Mouse (Mus musculus) CH12.LX (cell line): Measurements from ENCODE around the gene D130052B06Rik. TPM values are rescaled to one million over a fixed set of nuclear protein-coding genes. Genes with fewer than 3 reads are reported as not detected.

ENCODE experiments used
- DNase-seq: peaks from one replicate; pipeline ENCODE4 v3.0.0-alpha.2; 2013; ENCODE audit errors: extremely low read depth
- H3K27ac ChIP-seq: 2 replicates; pipeline ENCODE4 v1.5.1; 2012; ENCODE audit warnings: low read depth, mild to moderate bottlenecking, control low read depth, moderate library complexity; ENCODE audit not compliant: insufficient read depth
- H3K27me3 ChIP-seq: replicated peaks from 2 replicates; pipeline ENCODE3; 2012; ENCODE audit warnings: inconsistent platforms
- H3K36me3 ChIP-seq, 2 experiments: replicated peaks in 1 of 2; 2 replicates each; pipeline versions ENCODE3 to v1.6.1; 2012; ENCODE audit warnings: inconsistent platforms in 1 of 2, low read length in 1 of 2, mild to moderate bottlenecking in 1 of 2, mixed read lengths in 1 of 2, moderate library complexity in 1 of 2; ENCODE audit not compliant: control insufficient read depth in 1 of 2, insufficient read depth in 1 of 2
- H3K4me1 ChIP-seq, 2 experiments: 2 replicates each; pipeline ENCODE4 v1.6.1; 2012; ENCODE audit warnings: inconsistent platforms in 1 of 2, moderate library complexity in 1 of 2; ENCODE audit not compliant: insufficient read depth in 2 of 2, control insufficient read depth in 1 of 2
- H3K4me2 ChIP-seq: 2 replicates; pipeline ENCODE4 v1.6.1; 2012; ENCODE audit warnings: low read depth, mild to moderate bottlenecking, control low read depth; ENCODE audit not compliant: poor library complexity, insufficient read depth, severe bottlenecking
- H3K4me3 ChIP-seq, 3 experiments: fragments of 150-350 bp in 1 of 3; sonication (generic) in 1 of 3; replicated peaks in 1 of 3; 2 replicates each; pipeline versions ENCODE3 to v1.5.1; 2011 to 2012; ENCODE audit warnings: low read depth in 2 of 3, low read length in 2 of 3, mild to moderate bottlenecking in 2 of 3, moderate library complexity in 2 of 3, control low read depth in 1 of 3, improper control_type of control experiment in 1 of 3, inconsistent platforms in 1 of 3, mixed read lengths in 1 of 3; ENCODE audit not compliant: poor library complexity in 1 of 3
- H3K79me2 ChIP-seq: replicated peaks from 2 replicates; pipeline ENCODE4 v1.6.1; 2012; ENCODE audit warnings: mild to moderate bottlenecking, moderate library complexity; ENCODE audit not compliant: control insufficient read depth, poor library complexity, insufficient read depth, severe bottlenecking; ENCODE audit errors: extremely low read depth
- H3K9ac ChIP-seq: 2 replicates; pipeline ENCODE4 v1.6.1; 2012; ENCODE audit warnings: low read depth, mild to moderate bottlenecking, control low read depth, moderate library complexity; ENCODE audit not compliant: insufficient read depth
- H3K9me3 ChIP-seq: replicated peaks from 2 replicates; pipeline ENCODE3; 2012; ENCODE audit warnings: low read length, inconsistent platforms, mixed read lengths
- BHLHE40 ChIP-seq: IDR thresholded peaks from 2 replicates; pipeline ENCODE4 v1.6.1; 2011; ENCODE audit warnings: mild to moderate bottlenecking, low read depth, low read length, improper control_type of control experiment
- CHD1 ChIP-seq: IDR thresholded peaks from 2 replicates; pipeline ENCODE4 v1.6.1; 2012; ENCODE audit warnings: low read depth, low read length, improper control_type of control experiment, inconsistent platforms
- CHD2 ChIP-seq: IDR thresholded peaks from 2 replicates; pipeline ENCODE4 v1.6.1; 2011; ENCODE audit warnings: low read length, improper control_type of control experiment
- CTCF ChIP-seq, 2 experiments: IDR thresholded peaks in 1 of 2; conservative IDR thresholded peaks in 1 of 2; 2 replicates each; pipeline ENCODE4 v1.5.1; 2011 to 2012; ENCODE audit warnings: low read depth in 2 of 2, low read length in 2 of 2, improper control_type of control experiment in 1 of 2, inconsistent platforms in 1 of 2, mild to moderate bottlenecking in 1 of 2, moderate library complexity in 1 of 2
- E2F4 ChIP-seq: IDR thresholded peaks from 2 replicates; pipeline ENCODE4 v1.6.1; 2011; ENCODE audit warnings: low read depth, low read length, improper control_type of control experiment; ENCODE audit not compliant: insufficient replicate concordance
- ELF1 ChIP-seq: IDR thresholded peaks from 2 replicates; pipeline ENCODE4 v1.6.1; 2014; ENCODE audit warnings: low read depth, mild to moderate bottlenecking, inconsistent platforms, low read length, improper control_type of control experiment
- EP300 ChIP-seq: IDR thresholded peaks from 2 replicates; pipeline ENCODE4 v1.6.1; 2011; ENCODE audit warnings: low read length, improper control_type of control experiment
- ETS1 ChIP-seq: conservative IDR thresholded peaks from 2 replicates; pipeline ENCODE4 v1.6.1; 2012; ENCODE audit warnings: low read depth, mild to moderate bottlenecking, inconsistent platforms, low read length, improper control_type of control experiment, moderate library complexity
- HCFC1 ChIP-seq: IDR thresholded peaks from 2 replicates; pipeline ENCODE4 v1.6.1; 2012; ENCODE audit warnings: low read depth, mild to moderate bottlenecking, inconsistent platforms, low read length, improper control_type of control experiment
- IRF4 ChIP-seq: IDR thresholded peaks from 2 replicates; pipeline ENCODE4 v1.6.1; 2014; ENCODE audit warnings: low read depth, mild to moderate bottlenecking, inconsistent platforms, low read length, improper control_type of control experiment
- JUN ChIP-seq: IDR thresholded peaks from 2 replicates; pipeline ENCODE4 v1.6.1; 2011; ENCODE audit warnings: low read depth, mild to moderate bottlenecking, low read length, improper control_type of control experiment, moderate library complexity; ENCODE audit not compliant: insufficient read depth
- JUND ChIP-seq: conservative IDR thresholded peaks from 2 replicates; pipeline ENCODE4 v1.6.1; 2011; ENCODE audit warnings: low read depth, low read length, improper control_type of control experiment
- KAT2A ChIP-seq: IDR thresholded peaks from 2 replicates; pipeline ENCODE4 v1.6.1; 2012; ENCODE audit warnings: low read length, improper control_type of control experiment, inconsistent platforms; ENCODE audit not compliant: insufficient replicate concordance
- MAX ChIP-seq: IDR thresholded peaks from 2 replicates; pipeline ENCODE4 v1.6.1; 2011; ENCODE audit warnings: low read length, improper control_type of control experiment
- MAZ ChIP-seq: IDR thresholded peaks from 2 replicates; pipeline ENCODE4 v1.6.1; 2012; ENCODE audit warnings: low read depth, mild to moderate bottlenecking, inconsistent platforms, low read length, improper control_type of control experiment, moderate library complexity
- NELFE ChIP-seq: IDR thresholded peaks from 2 replicates; pipeline ENCODE4 v1.6.1; 2011; ENCODE audit warnings: low read depth, low read length, improper control_type of control experiment
- NRF1 ChIP-seq: IDR thresholded peaks from 2 replicates; pipeline ENCODE4 v1.6.1; 2014; ENCODE audit warnings: low read depth, mild to moderate bottlenecking, inconsistent platforms, low read length, improper control_type of control experiment, moderate library complexity
- PAX5 ChIP-seq: IDR thresholded peaks from 2 replicates; pipeline ENCODE4 v1.6.1; 2012; ENCODE audit warnings: low read length, inconsistent platforms, mixed read lengths
- POLR2A ChIP-seq: IDR thresholded peaks from 2 replicates; pipeline ENCODE4 v1.6.1; 2011; ENCODE audit warnings: low read depth, mild to moderate bottlenecking, improper control_type of control experiment, low read length
- RAD21 ChIP-seq: IDR thresholded peaks from 2 replicates; pipeline ENCODE4 v1.6.1; 2011; ENCODE audit warnings: low read depth, mild to moderate bottlenecking, low read length, improper control_type of control experiment, moderate library complexity
- RCOR1 ChIP-seq: conservative IDR thresholded peaks from 2 replicates; pipeline ENCODE4 v1.6.1; 2012; ENCODE audit warnings: low read depth, mild to moderate bottlenecking, inconsistent platforms, low read length, improper control_type of control experiment
- SIN3A ChIP-seq: IDR thresholded peaks from 2 replicates; pipeline ENCODE4 v1.6.1; 2012; ENCODE audit warnings: low read length, improper control_type of control experiment, inconsistent platforms
- SMC3 ChIP-seq: IDR thresholded peaks from 2 replicates; pipeline ENCODE4 v1.6.1; 2011; ENCODE audit warnings: low read depth, low read length, improper control_type of control experiment
- TBP ChIP-seq: conservative IDR thresholded peaks from 2 replicates; pipeline ENCODE4 v1.6.1; 2011; ENCODE audit warnings: low read depth, low read length, improper control_type of control experiment
- TCF12 ChIP-seq: IDR thresholded peaks from 2 replicates; pipeline ENCODE4 v1.6.1; 2014; ENCODE audit warnings: low read depth, mild to moderate bottlenecking, inconsistent platforms, low read length, improper control_type of control experiment
- UBTF ChIP-seq: IDR thresholded peaks from 2 replicates; pipeline ENCODE4 v1.6.1; 2012; ENCODE audit warnings: low read depth, mild to moderate bottlenecking, inconsistent platforms, low read length, improper control_type of control experiment, moderate library complexity
- USF1 ChIP-seq: IDR thresholded peaks from 2 replicates; pipeline ENCODE4 v1.6.1; 2014; ENCODE audit warnings: low read depth, mild to moderate bottlenecking, inconsistent platforms, low read length, improper control_type of control experiment
- ZMIZ1 ChIP-seq: IDR thresholded peaks from 2 replicates; pipeline ENCODE4 v1.6.1; 2012; ENCODE audit warnings: low read depth, mild to moderate bottlenecking, inconsistent platforms, low read length, improper control_type of control experiment
- dilution Hi-C: fragments of 300-500 bp; cut with MboI; formaldehyde crosslinking; loops from 2 replicates; pipeline ENCODE4 v1.14.3; 2020; ENCODE audit warnings: low sequenced_read_pairs; ENCODE audit not compliant: extremely low pct_unique_long_range_greater_than_20kb, extremely low pct_ligation_motif_present
- in situ Hi-C: fragments of 300-500 bp; cut with MboI; formaldehyde crosslinking; loops from 3 replicates; pipeline ENCODE4 v1.14.3; 2019; ENCODE audit warnings: low sequenced_read_pairs, low pct_ligation_motif_present, low pct_unique_long_range_greater_than_20kb, mixed read lengths
- polyA plus RNA-seq: library from polyadenylated mRNA; unstranded; fragments of >175 nt; gene quantifications from 2 replicates; pipeline ENCODE4 v1.2.1, GENCODE M21; 2012; ENCODE audit warnings: low read depth; ENCODE audit not compliant: insufficient read length
- total RNA-seq, 2 experiments: library from RNA; depleted of rRNA; stranded (reverse); fragments of 300-350 nt in 1 of 2; fragments of >200 nt in 1 of 2; gene quantifications; 2 replicates each; pipeline ENCODE4 v1.2.3; 2012 to 2014

D130052B06Rik gene
- total and polyA plus RNA-seq, 3 experiments, result not detected

GRCm38 (mm10) chr11:33570413-33570812, 28.7 kb upstream of the D130052B06Rik start:
- peaks cover 0 to under 1% of the 10 kb centered on the region in 2 experiments; a peak in 1 of 4 replicates for H3K4me1 ChIP-seq
- no peak overlapping the region for H3K4me3 ChIP-seq
- TF ChIP-seq MAZ (no peak), KAT2A (no peak), ETS1 (no peak), CTCF (conservative IDR thresholded peaks at IDR 0.05 in 1 of 2, IDR thresholded peaks at IDR 0.05 in 1 of 2; ENCODE audit: low read depth in 2 of 2, low read length in 2 of 2) (peak in 1 of 2 experiments; percentile 64; a peak in 2 of 4 replicates), RAD21 (peak; percentile 49), NRF1 (no peak), EP300 (no peak), ZMIZ1 (no peak), SMC3 (peak; percentile 52), MAX (no peak), CHD2 (no peak), UBTF (no peak), E2F4 (no peak), JUN (no peak), TCF12 (no peak), ELF1 (no peak), NELFE (no peak), TBP (no peak), USF1 (no peak), RCOR1 (no peak), HCFC1 (no peak), POLR2A (no peak)
- in situ Hi-C loops, result no loop called here
- DNase-seq, result no peak
- H3K9me3 ChIP-seq, result peaks cover 1% of the 10 kb centered on the region
- no peaks in the 10 kb centered on the region for H3K27me3 ChIP-seq
- dilution Hi-C loops, result no loop called here
- H3K9ac ChIP-seq, result no peak overlapping the region
- no peaks in the 10 kb centered on the region for H3K36me3 ChIP-seq
- H3K79me2 ChIP-seq, result no peaks in the 10 kb centered on the region
- no peak overlapping the region for H3K27ac ChIP-seq
- H3K4me2 ChIP-seq, result no peak overlapping the region

- Histone ChIP-seq H3K9me3 (peaks cover 1% of the 10 kb centered on the region), H3K36me3 (no peaks in the 10 kb centered on the region), H3K9ac (no peak overlapping the region), H3K4me2 (no peak overlapping the region), H3K27ac (no peak overlapping the region), H3K79me2 (no peaks in the 10 kb centered on the region), H3K4me1 (peaks cover 0 to 11% of the 10 kb centered on the region in 2 experiments; a peak in 2 of 4 replicates), H3K4me3 (no peak overlapping the region), H3K27me3 (peaks cover 4% of the 10 kb centered on the region)
- in situ Hi-C loops, result no loop called here
- dilution Hi-C loops, result no loop called here
- no peak for DNase-seq
- TF ChIP-seq HCFC1 (no peak), SMC3 (peak; percentile 41), CTCF (conservative IDR thresholded peaks at IDR 0.05 in 1 of 2, IDR thresholded peaks at IDR 0.05 in 1 of 2; ENCODE audit: low read depth in 2 of 2, low read length in 2 of 2) (peak; percentile 35 to 55; a peak in 3 of 4 replicates), SIN3A (no peak), IRF4 (no peak), BHLHE40 (no peak), PAX5 (no peak), CHD1 (no peak), JUND (no peak)
These were observed 24.2 kb upstream of the D130052B06Rik start for GRCm38 (mm10) chr11:33574944-33575343.
